In the genomic region with DNA sequence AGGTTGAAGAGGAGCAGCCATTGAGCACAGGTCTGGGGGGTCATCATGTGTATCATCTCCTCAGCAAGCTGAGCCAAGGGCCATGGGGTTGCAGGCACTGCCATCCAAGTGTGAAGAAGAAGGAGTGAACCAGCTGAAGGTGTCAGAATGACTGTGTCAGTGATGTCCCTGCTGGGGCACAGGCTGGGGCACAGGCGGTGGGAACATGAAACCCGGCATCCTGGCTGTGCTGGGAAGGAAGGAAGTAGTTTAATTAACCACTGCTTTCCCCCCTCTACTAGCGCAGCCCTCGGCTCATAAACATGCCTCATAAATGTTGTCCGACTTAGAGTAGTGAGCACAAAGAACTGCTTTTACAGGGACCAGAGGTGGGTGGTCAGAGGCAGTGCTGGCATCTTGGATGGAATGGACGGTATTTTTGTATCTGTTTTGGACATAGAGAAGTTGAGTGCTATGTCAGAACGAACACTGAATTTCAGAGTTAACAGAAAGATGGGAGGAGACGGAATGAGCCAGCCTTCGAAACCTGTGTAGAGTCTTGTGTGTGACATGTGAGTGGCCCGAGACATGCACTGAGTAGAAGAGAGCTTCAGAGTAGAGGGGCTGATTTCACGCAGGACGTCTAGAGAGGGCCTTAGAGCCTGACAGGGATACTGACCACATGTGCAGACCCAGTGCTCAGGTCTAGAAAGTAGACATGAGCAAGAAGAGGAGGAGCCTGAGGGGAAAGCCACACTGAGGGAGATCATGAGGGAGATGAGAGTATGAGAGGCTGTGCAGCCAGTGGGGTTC, we compare ENCODE assay signal across 10 mouse cellular contexts. TPM values are rescaled to one million over a fixed set of nuclear protein-coding genes. Genes with fewer than 3 reads are reported as not detected.
DNase-seq lines count a peak whose midpoint lies in the region; ATAC-seq and TF ChIP-seq lines count a peak whose summit lies in the region.
"Had no signal": no experiment of that assay in that cellular context is flagged by ENCODE, and none has a peak within 500 bp of the region (broad histone marks: within the 10 kb centered on the region; RNA-seq: fewer than 3 reads in every experiment).

No protein-coding gene starts in this region.

- TF ChIP-seq CTCF in thymus, adult 2 months (IDR thresholded peaks at IDR 0.05; ENCODE audit: borderline replicate concordance, control insufficient read depth, extremely low read depth, insufficient read depth, low read length, poor library complexity), result no peak

- H3K9me3 ChIP-seq in hindbrain, embryonic 16.5 days (ENCODE audit: control insufficient read depth, low read length), result no peaks in the 10 kb centered on the region
- H3K9me3 ChIP-seq in hindbrain, embryonic 11.5 days (ENCODE audit: control insufficient read depth, low read length), result no peaks in the 10 kb centered on the region
- H3K9me3 ChIP-seq in midbrain, embryonic 12.5 days, result no peaks in the 10 kb centered on the region
- H3K9me3 ChIP-seq in midbrain, embryonic 16.5 days (replicated peaks; ENCODE audit: control insufficient read depth, low read length, poor library complexity, severe bottlenecking), result no peaks in the 10 kb centered on the region
- no peaks in the 10 kb centered on the region for H3K9me3 ChIP-seq in limb, embryonic 10.5 days (replicated peaks)
- no peaks in the 10 kb centered on the region for H3K9me3 ChIP-seq in neural tube, embryonic 14.5 days (ENCODE audit: control insufficient read depth, low read length)
- H3K9me3 ChIP-seq: heart, embryonic 10.5 days; megakaryocyte, embryonic 14.5 days had no signal

- no peak overlapping the region for H3K9ac ChIP-seq in hindbrain, embryonic 16.5 days (ENCODE audit: low read depth, low read length)
- no peak overlapping the region for H3K9ac ChIP-seq in hindbrain, embryonic 11.5 days (ENCODE audit: low read depth, low read length)
- no peak overlapping the region for H3K9ac ChIP-seq in midbrain, embryonic 12.5 days (replicated peaks)
- H3K9ac ChIP-seq in midbrain, embryonic 16.5 days (ENCODE audit: low read depth, low read length), result no peak overlapping the region
- no peak overlapping the region for H3K9ac ChIP-seq in neural tube, embryonic 14.5 days (replicated peaks; ENCODE audit: low read depth, low read length)

- peaks cover 9% of the 10 kb centered on the region; the same call in 1 of the 2 replicates for H3K36me3 ChIP-seq in hindbrain, embryonic 16.5 days (ENCODE audit: control insufficient read depth, insufficient read depth, low read length)
- H3K36me3 ChIP-seq in hindbrain, embryonic 11.5 days (ENCODE audit: control insufficient read depth, insufficient read depth, low read length), result no peaks in the 10 kb centered on the region
- H3K36me3 ChIP-seq in midbrain, embryonic 12.5 days, result peaks cover 21% of the 10 kb centered on the region
- H3K36me3 ChIP-seq in midbrain, embryonic 16.5 days (ENCODE audit: control insufficient read depth, insufficient read depth, low read length), result peaks cover 8% of the 10 kb centered on the region
- H3K36me3 ChIP-seq in limb, embryonic 10.5 days, result peaks cover 67% of the 10 kb centered on the region
- peaks cover 12% of the 10 kb centered on the region for H3K36me3 ChIP-seq in neural tube, embryonic 14.5 days (ENCODE audit: control insufficient read depth, insufficient read depth, low read length)
- H3K36me3 ChIP-seq in thymus, adult 2 months (ENCODE audit: control insufficient read depth, insufficient read depth, low read length), result no peaks in the 10 kb centered on the region

- no peak for DNase-seq in hindbrain, embryonic 11.5 days (ENCODE audit: low spot score)
- peak; percentile 59 for DNase-seq in limb, embryonic 10.5 days (ENCODE audit: low spot score)
- DNase-seq in cerebellum, postnatal 14 days, result no peak
- DNase-seq in thymus, adult 2 months, result no peak

- H3K4me3 ChIP-seq in hindbrain, embryonic 16.5 days (ENCODE audit: low read length), result no peak overlapping the region
- no peak overlapping the region for H3K4me3 ChIP-seq in hindbrain, embryonic 11.5 days (ENCODE audit: low read depth, low read length)
- no peak overlapping the region for H3K4me3 ChIP-seq in midbrain, embryonic 12.5 days
- H3K4me3 ChIP-seq in midbrain, embryonic 16.5 days (ENCODE audit: low read depth, low read length), result no peak overlapping the region
- 0 out of 2 replicates have a peak overlapping the region, but pooled peaks have one; percentile 1 for H3K4me3 ChIP-seq in limb, embryonic 10.5 days
- H3K4me3 ChIP-seq in neural tube, embryonic 14.5 days (ENCODE audit: low read depth, low read length), result no peak overlapping the region
- no peak overlapping the region for H3K4me3 ChIP-seq in thymus, adult 2 months (ENCODE audit: control insufficient read depth, insufficient read depth, low read length)
- H3K4me3 ChIP-seq: heart, embryonic 10.5 days; megakaryocyte, embryonic 14.5 days had no signal

- H3K27ac ChIP-seq in hindbrain, embryonic 16.5 days (ENCODE audit: low read depth, low read length), result no peak overlapping the region
- H3K27ac ChIP-seq in hindbrain, embryonic 11.5 days (ENCODE audit: low read depth, low read length), result no peak overlapping the region
- peak overlapping the region; percentile 30; the same call in 1 of the 2 replicates for H3K27ac ChIP-seq in midbrain, embryonic 12.5 days (replicated peaks)
- no peak overlapping the region for H3K27ac ChIP-seq in midbrain, embryonic 16.5 days (ENCODE audit: low read length)
- peak overlapping the region; percentile 85 for H3K27ac ChIP-seq in limb, embryonic 10.5 days
- no peak overlapping the region for H3K27ac ChIP-seq in neural tube, embryonic 14.5 days (ENCODE audit: low read depth, low read length)
- H3K27ac ChIP-seq in thymus, adult 2 months (ENCODE audit: control insufficient read depth, insufficient read depth, low read length), result no peak overlapping the region

- WGBS in hindbrain, embryonic 16.5 days, result 81% methylated on average over 12 of the region's 12 CpGs
- WGBS in hindbrain, embryonic 11.5 days, result 75% methylated on average over 12 of the region's 12 CpGs
- 81% methylated on average over 12 of the region's 12 CpGs for WGBS in midbrain, embryonic 12.5 days
- 82% methylated on average over 12 of the region's 12 CpGs for WGBS in midbrain, embryonic 16.5 days
- WGBS in limb, embryonic 10.5 days, result 34% methylated on average over 12 of the region's 12 CpGs
- WGBS in neural tube, embryonic 14.5 days, result 50% methylated on average over 12 of the region's 12 CpGs
- WGBS in thymus, adult 2 months, result 53% methylated on average over 12 of the region's 12 CpGs

- peaks cover 17% of the 10 kb centered on the region for H3K4me1 ChIP-seq in hindbrain, embryonic 16.5 days (ENCODE audit: control insufficient read depth, insufficient read depth, low read depth, low read length)
- no peaks in the 10 kb centered on the region for H3K4me1 ChIP-seq in hindbrain, embryonic 11.5 days (replicated peaks; ENCODE audit: control insufficient read depth, insufficient read depth, low read length)
- H3K4me1 ChIP-seq in midbrain, embryonic 12.5 days, result peaks cover 30% of the 10 kb centered on the region
- peaks cover 12% of the 10 kb centered on the region for H3K4me1 ChIP-seq in midbrain, embryonic 16.5 days (ENCODE audit: control insufficient read depth, insufficient read depth, low read length)
- peaks cover 58% of the 10 kb centered on the region for H3K4me1 ChIP-seq in limb, embryonic 10.5 days
- H3K4me1 ChIP-seq in neural tube, embryonic 14.5 days (ENCODE audit: control insufficient read depth, insufficient read depth, low read length), result peaks cover 23% of the 10 kb centered on the region
- 0 out of 2 replicates have a peak, but pooled peaks cover 3% of the 10 kb centered on the region for H3K4me1 ChIP-seq in thymus, adult 2 months (replicated peaks; ENCODE audit: control insufficient read depth, insufficient read depth, low read length)

- no peaks in the 10 kb centered on the region for H3K27me3 ChIP-seq in hindbrain, embryonic 16.5 days (replicated peaks; ENCODE audit: control insufficient read depth, insufficient read depth, low read length)
- H3K27me3 ChIP-seq in hindbrain, embryonic 11.5 days (ENCODE audit: control insufficient read depth, insufficient read depth, low read length), result no peaks in the 10 kb centered on the region
- H3K27me3 ChIP-seq in midbrain, embryonic 12.5 days, result no peaks in the 10 kb centered on the region
- no peaks in the 10 kb centered on the region for H3K27me3 ChIP-seq in midbrain, embryonic 16.5 days (ENCODE audit: control insufficient read depth, insufficient read depth, low read depth, low read length)
- no peaks in the 10 kb centered on the region for H3K27me3 ChIP-seq in limb, embryonic 10.5 days (ENCODE audit: low read depth, poor library complexity, severe bottlenecking)
- H3K27me3 ChIP-seq in neural tube, embryonic 14.5 days (ENCODE audit: control insufficient read depth, insufficient read depth, low read length), result no peaks in the 10 kb centered on the region
- H3K27me3 ChIP-seq in thymus, adult 2 months (ENCODE audit: control insufficient read depth, insufficient read depth, low read length), result no peaks in the 10 kb centered on the region

- ATAC-seq in hindbrain, embryonic 16.5 days, result 0 out of 2 replicates have a peak, but pooled peaks have one; percentile 7
- ATAC-seq in hindbrain, embryonic 11.5 days (ENCODE audit: low FRiP score), result no peak
- ATAC-seq in midbrain, embryonic 12.5 days (ENCODE audit: low FRiP score, low read depth), result no peak
- ATAC-seq in midbrain, embryonic 16.5 days, result no peak
- ATAC-seq in neural tube, embryonic 14.5 days (ENCODE audit: low read depth), result peak; percentile 9; the same call in 1 of the 2 replicates

- TF ChIP-seq POLR2A in thymus, adult 2 months (IDR thresholded peaks at IDR 0.05; ENCODE audit: control insufficient read depth, extremely low read depth, insufficient read depth, low read length, poor library complexity), result no peak

- no peak overlapping the region for H3K4me2 ChIP-seq in hindbrain, embryonic 16.5 days (ENCODE audit: low read length)
- H3K4me2 ChIP-seq in hindbrain, embryonic 11.5 days (replicated peaks; ENCODE audit: low read depth, low read length), result no peak overlapping the region
- H3K4me2 ChIP-seq in midbrain, embryonic 12.5 days (replicated peaks), result no peak overlapping the region
- H3K4me2 ChIP-seq in midbrain, embryonic 16.5 days (ENCODE audit: low read length), result no peak overlapping the region
- no peak overlapping the region for H3K4me2 ChIP-seq in neural tube, embryonic 14.5 days (ENCODE audit: low read depth, low read length)

RNA-seq across cellular contexts. Expression of a gene that starts 31.4 kb away (rescaled TPM):
- 8.9 and 9.9 TPM in 2 replicates for polyA plus RNA-seq in hindbrain, embryonic 16.5 days (2015; fragmentation: Nextera tagmentation; extraction: Ambion mirVana)
- 25.3 and 26.5 TPM in 2 replicates for polyA plus RNA-seq in hindbrain, embryonic 11.5 days (2014; fragmentation: Nextera tagmentation; extraction: Ambion mirVana)
- polyA plus RNA-seq in midbrain, embryonic 12.5 days (2016; fragmentation: Nextera tagmentation; extraction: Ambion mirVana), result 15.7 and 17.0 TPM in 2 replicates
- 10.7 and 11.5 TPM in 2 replicates for polyA plus RNA-seq in midbrain, embryonic 16.5 days (2015; fragmentation: Nextera tagmentation; extraction: Ambion mirVana)
- 17.8 and 18.6 TPM in 2 replicates for polyA plus RNA-seq in limb, embryonic 10.5 days (2016; fragmentation: Nextera tagmentation; extraction: Ambion mirVana)
- 13.3 and 17.7 TPM in 2 replicates for polyA plus RNA-seq in neural tube, embryonic 14.5 days (2014; fragmentation: Nextera tagmentation; extraction: Ambion mirVana)
- 6.8 and 10.7 TPM in 2 replicates for polyA plus RNA-seq in thymus, adult 2 months (2012; rRNA removed)

Comparison
In these comparisons a context has a peak if more than half of its experiments do, and no peak if none do; other contexts are left out.
1. ATAC-seq: peak in hindbrain, embryonic 16.5 days (single experiment) and neural tube, embryonic 14.5 days (single experiment); none in hindbrain, embryonic 11.5 days (single experiment), midbrain, embryonic 12.5 days (single experiment) and midbrain, embryonic 16.5 days (single experiment).
2. H3K27ac ChIP-seq: peak in midbrain, embryonic 12.5 days (single experiment) and limb, embryonic 10.5 days (single experiment); none in hindbrain, embryonic 16.5 days (single experiment), hindbrain, embryonic 11.5 days (single experiment), midbrain, embryonic 16.5 days (single experiment), neural tube, embryonic 14.5 days (single experiment) and thymus, adult 2 months (single experiment).